Mouse (Mus musculus) left cerebral cortex, postnatal 25 days (tissue): Measurements from ENCODE around the gene Zfp275. TPM values are rescaled to one million over a fixed set of nuclear protein-coding genes. Genes with fewer than 3 reads are reported as not detected.

Source experiments
- DNase-seq, 2 experiments: peaks; one replicate each; pipeline ENCODE4 v3.0.0; 2022; ENCODE audit warnings: low spot score in 2 of 2, mixed read lengths in 1 of 2
- intact Hi-C: fragments of 180-260 bp; cut with DNase I; formaldehyde crosslinking; loops from one replicate; pipeline ENCODE4 v1.15.1; 2025
- total RNA-seq, 2 experiments: library from RNA; stranded (reverse); gene quantifications; 2 replicates each; pipeline ENCODE4 v1.2.3; 2021

Gene Zfp275
- total RNA-seq, 2 experiments from 2014 or later = 16.6 to 19.0 TPM

DNA sequence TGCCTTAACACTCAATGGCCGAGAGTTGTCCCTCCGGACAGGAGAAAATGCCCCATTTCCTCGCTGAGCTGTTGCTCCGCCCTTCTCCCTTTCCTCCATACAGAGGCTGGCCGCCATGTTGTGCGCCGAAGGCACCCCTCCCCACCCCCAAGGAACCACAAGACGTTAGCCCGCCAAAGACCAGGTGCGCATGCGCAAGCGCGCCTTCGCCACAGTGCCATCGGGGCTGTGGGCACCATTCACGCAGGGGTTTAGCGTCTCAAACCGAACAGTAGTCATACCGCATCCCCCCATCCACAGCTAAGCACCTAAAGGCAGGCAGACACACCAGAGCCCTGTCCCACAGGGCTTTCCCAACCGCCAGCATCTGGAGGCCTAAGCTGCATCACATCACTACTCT lies 58.5 kb downstream of the Zfp275 start:
- intact Hi-C loops = no loop called here
- no peak for DNase-seq

- DNase-seq = no peak
- intact Hi-C loops = no loop called here
Observed at GRCm38 (mm10) chrX:73401616-73402015, 59.2 kb downstream of the Zfp275 start.

Other genes with a start within 250 kb of the Zfp275 start
- gene Xlr3a, start 245.5 kb upstream of the Zfp275 start, total RNA-seq = 1 to 10 TPM; 2.0 to 3.0 TPM
- 1 to 10 TPM; 1.0 to 2.5 TPM for gene Gm14685, start 225.6 kb upstream of the Zfp275 start, total RNA-seq
- not detected for gene Xlr5b, start 193.8 kb upstream of the Zfp275 start, total RNA-seq
- under 1 TPM in 1 of 2 experiments, not detected in 1; 0.62 TPM for gene DXBay18, start 193.2 kb upstream of the Zfp275 start, total RNA-seq
- gene Spin2d, start 165.6 kb upstream of the Zfp275 start, total RNA-seq = not detected
- gene Xlr3b, start 150.4 kb upstream of the Zfp275 start, total RNA-seq = 1 to 10 TPM; 5.1 to 8.5 TPM
- gene Xlr4b, start 128.3 kb upstream of the Zfp275 start, total RNA-seq = under 1 TPM; 0.53 to 0.55 TPM
- 10 to 100 TPM; 15.0 to 21.2 TPM for gene F8a, start 114.3 kb upstream of the Zfp275 start, total RNA-seq
- not detected for gene Xlr4c, start 99.5 kb upstream of the Zfp275 start, total RNA-seq
- gene Xlr3c, start 77.2 kb upstream of the Zfp275 start, total RNA-seq = not detected
- not detected for gene Xlr5a, start 49.6 kb upstream of the Zfp275 start, total RNA-seq
- gene Xlr5c, start 49.6 kb upstream of the Zfp275 start, total RNA-seq = not detected
- gene Gm45015, start 5.8 kb upstream of the Zfp275 start, total RNA-seq = not detected
- gene Gm18336, start 56.1 kb downstream of the Zfp275 start, total RNA-seq = under 1 TPM in 1 of 2 experiments, not detected in 1; 0.23 TPM
- 1 to 10 TPM; 1.4 to 2.3 TPM for gene Zfp92, start 68.5 kb downstream of the Zfp275 start, total RNA-seq
- gene Trex2, start 92.7 kb downstream of the Zfp275 start, total RNA-seq = not detected
- 1 to 10 TPM; 4.3 to 7.0 TPM for gene Haus7, start 116.4 kb downstream of the Zfp275 start, total RNA-seq
- 10 to 100 TPM; 17.4 to 20.3 TPM for gene Bgn, start 141.0 kb downstream of the Zfp275 start, total RNA-seq
- gene Atp2b3, start 160.5 kb downstream of the Zfp275 start, total RNA-seq = 10 to 100 TPM; 94.7 to 95.0 TPM